22 mouse cellular contexts compared by ENCODE assay signal in the genomic region with DNA sequence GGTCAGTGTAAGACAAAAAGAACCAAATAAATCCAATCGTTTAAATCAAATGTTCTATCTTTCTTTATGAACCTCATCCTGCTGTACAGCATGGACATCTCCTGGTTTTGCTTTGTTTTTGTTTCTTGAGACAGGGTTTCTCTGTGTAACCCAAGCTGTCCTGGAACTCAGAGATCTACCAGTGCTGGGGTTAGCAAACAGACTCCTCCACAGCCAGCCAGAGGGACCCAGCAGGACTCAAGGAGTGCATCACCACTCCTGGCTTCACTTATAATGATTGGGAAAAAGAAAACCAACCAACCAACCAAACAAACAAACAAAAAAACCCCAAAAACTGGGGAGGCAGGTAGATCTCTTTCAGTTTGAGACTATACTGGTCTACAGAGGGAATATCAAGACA.
A peak's percentile ranks its signal among the peaks of the same experiment; 100 is the strongest.
DNase-seq lines count a peak whose midpoint lies in the region; ATAC-seq and TF ChIP-seq lines count a peak whose summit lies in the region.
"Had no signal": no experiment of that assay in that cellular context is flagged by ENCODE, and none has a peak within 500 bp of the region (broad histone marks: within the 10 kb centered on the region; RNA-seq: fewer than 3 reads in every experiment).

No protein-coding gene starts in this region.

- TF ChIP-seq POLR2A in kidney, adult 2 months (IDR thresholded peaks at IDR 0.05; ENCODE audit: low read depth, low read length), result no peak

- TF ChIP-seq CTCF in kidney, adult 2 months (conservative IDR thresholded peaks at IDR 0.05; ENCODE audit: insufficient read depth, insufficient read length, low read depth, low read length), result no peak
- TF ChIP-seq CTCF in lung, embryonic 14.5 days (IDR thresholded peaks at IDR 0.05; ENCODE audit: low read depth), result no peak

- no peak for ATAC-seq in heart, embryonic 12.5 days (ENCODE audit: insufficient number of reproducible peaks, low FRiP score)
- peak; percentile 63; the same call in 1 of the 2 replicates for ATAC-seq in kidney, embryonic 15.5 days (replicated peaks; ENCODE audit: low FRiP score)
- no peak for ATAC-seq in lung, embryonic 14.5 days (ENCODE audit: insufficient read depth)
- ATAC-seq: hindbrain, embryonic 16.5 days; midbrain, embryonic 13.5 days had no signal

- H3K4me2 ChIP-seq in heart, embryonic 12.5 days, result no peak overlapping the region
- no peak overlapping the region for H3K4me2 ChIP-seq in kidney, embryonic 15.5 days
- no peak overlapping the region for H3K4me2 ChIP-seq in lung, embryonic 14.5 days
- H3K4me2 ChIP-seq: forebrain, embryonic 13.5 days; midbrain, embryonic 13.5 days had no signal

- peaks cover 4% of the 10 kb centered on the region; the same call in 1 of the 2 replicates for H3K36me3 ChIP-seq in heart, embryonic 12.5 days
- no peaks in the 10 kb centered on the region; the same call in 1 of the 2 replicates for H3K36me3 ChIP-seq in kidney, embryonic 15.5 days
- no peaks in the 10 kb centered on the region for H3K36me3 ChIP-seq in kidney, adult 2 months (ENCODE audit: control insufficient read depth, insufficient read depth, low read length)
- H3K36me3 ChIP-seq in lung, embryonic 14.5 days (ENCODE audit: insufficient read depth), result no peaks in the 10 kb centered on the region

- no peak overlapping the region for H3K9ac ChIP-seq in heart, embryonic 12.5 days
- H3K9ac ChIP-seq in kidney, embryonic 15.5 days, result no peak overlapping the region
- H3K9ac ChIP-seq in lung, embryonic 14.5 days, result no peak overlapping the region
- H3K9ac ChIP-seq: forebrain, embryonic 13.5 days; midbrain, embryonic 13.5 days had no signal

- no peak for DNase-seq in heart, adult 18-20 months
- no peak for DNase-seq in kidney, adult 2 months
- DNase-seq in lung, embryonic 14.5 days, result no peak
- DNase-seq in lung, postnatal 4 days, result no peak
- DNase-seq in neural tube, embryonic 10.5 days (ENCODE audit: extremely low spot score, low spot score), result no peak
- DNase-seq: adrenal gland, postnatal 14 days; cerebellum, adult 11 months; cerebellum, adult 9-10 months; cerebellum, postnatal 36 days; gastrocnemius, postnatal 14 days; heart, adult 2 months; heart, postnatal 10 days; kidney, adult 18-20 months; liver; thymus, adult 2 months; thymus, postnatal 36 days had no signal

- peaks cover 51% of the 10 kb centered on the region for H3K4me1 ChIP-seq in heart, embryonic 12.5 days (replicated peaks)
- H3K4me1 ChIP-seq in kidney, embryonic 15.5 days, result peaks cover 34% of the 10 kb centered on the region
- H3K4me1 ChIP-seq in kidney, adult 2 months (ENCODE audit: control insufficient read depth, insufficient read depth, low read length), result 0 out of 2 replicates have a peak, but pooled peaks cover 6% of the 10 kb centered on the region
- peaks cover 19% of the 10 kb centered on the region; the same call in 1 of the 2 replicates for H3K4me1 ChIP-seq in lung, embryonic 14.5 days (ENCODE audit: insufficient read depth)
- H3K4me1 ChIP-seq: midbrain, embryonic 13.5 days had no signal

- peak overlapping the region; percentile 18; the same call in 1 of the 2 replicates for H3K27ac ChIP-seq in heart, embryonic 12.5 days (ENCODE audit: poor library complexity, severe bottlenecking)
- H3K27ac ChIP-seq in kidney, embryonic 15.5 days, result peak overlapping the region; percentile 80
- no peak overlapping the region for H3K27ac ChIP-seq in kidney, adult 2 months (ENCODE audit: insufficient read depth, low read depth, low read length)
- peak overlapping the region; percentile 84 for H3K27ac ChIP-seq in lung, embryonic 14.5 days (ENCODE audit: low read depth)
- H3K27ac ChIP-seq: forebrain, embryonic 13.5 days; macrophage had no signal

- H3K9me3 ChIP-seq in heart, embryonic 12.5 days (replicated peaks), result 0 out of 2 replicates have a peak, but pooled peaks cover 3% of the 10 kb centered on the region
- H3K9me3 ChIP-seq in kidney, embryonic 15.5 days (replicated peaks), result 0 out of 2 replicates have a peak, but pooled peaks cover 4% of the 10 kb centered on the region
- no peaks in the 10 kb centered on the region for H3K9me3 ChIP-seq in lung, embryonic 14.5 days (ENCODE audit: low read depth, low read length)

- H3K27me3 ChIP-seq in heart, embryonic 12.5 days (replicated peaks), result no peaks in the 10 kb centered on the region
- H3K27me3 ChIP-seq in kidney, embryonic 15.5 days, result no peaks in the 10 kb centered on the region
- no peaks in the 10 kb centered on the region for H3K27me3 ChIP-seq in kidney, adult 2 months (replicated peaks; ENCODE audit: control insufficient read depth, insufficient read depth, low read length)
- no peaks in the 10 kb centered on the region for H3K27me3 ChIP-seq in lung, embryonic 14.5 days (ENCODE audit: insufficient read depth, low read length)
- H3K27me3 ChIP-seq: forebrain, embryonic 13.5 days; midbrain, embryonic 13.5 days had no signal

- 72% methylated on average over 1 of the region's 1 CpGs for WGBS in heart, embryonic 12.5 days
- 27% methylated on average over 1 of the region's 1 CpGs for WGBS in kidney, embryonic 15.5 days
- 32% methylated on average over 1 of the region's 1 CpGs for WGBS in kidney, adult 2 months
- 57% methylated on average over 1 of the region's 1 CpGs for WGBS in lung, embryonic 14.5 days

- no peak overlapping the region for H3K4me3 ChIP-seq in heart, embryonic 12.5 days
- no peak overlapping the region for H3K4me3 ChIP-seq in kidney, embryonic 15.5 days (replicated peaks)
- no peak overlapping the region for H3K4me3 ChIP-seq in kidney, adult 2 months (ENCODE audit: insufficient read depth, low read depth, low read length)
- H3K4me3 ChIP-seq in lung, embryonic 14.5 days (ENCODE audit: low read depth, low read length), result no peak overlapping the region
- H3K4me3 ChIP-seq: forebrain, embryonic 13.5 days; heart, adult 2 months; midbrain, embryonic 13.5 days had no signal
